Mouse (Mus musculus): ENCODE results near the gene Nipa2. TPM values are rescaled to one million over a fixed set of nuclear protein-coding genes. Genes with fewer than 3 reads are reported as not detected.

The Nipa2 gene
- polyA plus RNA-seq, 1 experiment from 2014 or later: 44.1 TPM

DNA sequence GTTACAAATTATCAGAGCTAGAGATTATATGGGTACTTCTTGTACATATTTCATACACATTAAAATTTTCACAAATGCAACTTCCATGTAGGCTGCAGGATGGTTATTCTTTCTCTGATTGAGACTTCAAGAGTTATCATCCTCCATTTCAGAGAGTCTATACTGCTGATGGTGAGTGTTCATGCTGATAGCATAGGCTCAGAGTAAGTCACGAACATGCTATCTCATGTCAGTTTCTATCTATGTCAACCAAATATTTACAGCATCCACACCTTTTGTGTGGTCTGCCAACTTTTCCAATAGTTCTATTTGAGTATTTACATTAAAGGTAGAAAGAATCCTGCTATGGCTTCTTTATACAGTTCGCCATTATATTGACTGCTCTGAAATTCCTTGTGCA lies 19.2 kb upstream of the Nipa2 start:
- WGBS: 95% methylated on average over 2 of the region's 2 CpGs
- H3K9ac ChIP-seq (replicated peaks): no peak overlapping the region
- no peak overlapping the region for H3K27ac ChIP-seq (replicated peaks)
- no peak for ATAC-seq (ENCODE audit: low FRiP score, low read depth)
- H3K4me2 ChIP-seq (replicated peaks): no peak overlapping the region
- H3K27me3 ChIP-seq: no peaks in the 10 kb centered on the region
- no peaks in the 10 kb centered on the region for H3K4me1 ChIP-seq
- no peak overlapping the region for H3K4me3 ChIP-seq
- H3K9me3 ChIP-seq: no peaks in the 10 kb centered on the region
- peaks cover 14% of the 10 kb centered on the region; the same call in 1 of the 2 replicates for H3K36me3 ChIP-seq

DNA sequence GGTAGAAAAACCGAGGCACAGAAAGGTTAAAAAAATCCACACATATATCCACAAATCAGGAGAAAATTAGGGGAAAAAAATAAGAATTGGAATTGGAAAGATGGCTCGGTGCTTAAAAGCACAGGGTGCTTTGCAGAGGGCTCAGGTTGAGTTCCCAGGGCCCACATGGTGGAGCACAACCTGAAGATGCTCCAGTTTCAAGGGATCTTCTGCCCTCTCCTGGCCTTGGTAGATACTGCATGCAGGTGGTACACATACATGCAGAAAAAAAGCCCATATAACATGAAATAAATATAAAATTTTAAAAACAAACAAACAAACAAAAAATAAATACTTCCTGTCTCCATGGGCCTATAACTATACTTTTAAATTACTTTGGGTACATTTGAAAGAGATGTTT lies 12.2 kb upstream of the Nipa2 start:
- WGBS: 97% methylated on average over 2 of the region's 2 CpGs
- Histone ChIP-seq H3K4me3 (no peak overlapping the region), H3K27ac (replicated peaks) (no peak overlapping the region), H3K36me3 (peaks cover 12% of the 10 kb centered on the region), H3K4me1 (no peaks in the 10 kb centered on the region), H3K4me2 (replicated peaks) (no peak overlapping the region), H3K9ac (replicated peaks) (no peak overlapping the region), H3K27me3 (no peaks in the 10 kb centered on the region), H3K9me3 (no peaks in the 10 kb centered on the region)
- ATAC-seq (ENCODE audit: low FRiP score, low read depth): no peak

DNA sequence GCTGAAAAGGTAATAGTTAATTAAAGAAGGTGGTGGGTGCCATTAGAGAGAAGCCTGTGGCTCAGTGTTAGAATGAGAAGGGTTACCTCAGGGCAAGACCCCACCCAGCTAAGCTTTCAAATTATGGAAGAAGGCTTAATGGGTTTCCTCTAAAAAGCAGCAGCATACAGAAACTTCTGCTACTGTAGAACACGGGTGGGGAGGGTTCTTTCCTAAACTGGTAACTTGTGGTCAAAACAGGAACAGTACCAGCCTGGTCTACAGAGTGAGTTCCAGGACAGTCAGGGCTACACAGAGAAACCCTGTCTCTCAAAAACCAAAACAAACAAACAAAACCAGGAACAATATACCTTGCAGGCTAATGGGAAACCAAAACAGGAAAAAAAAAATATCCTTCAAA lies 7.1 kb upstream of the Nipa2 start:
- Histone ChIP-seq H3K36me3 (peaks cover 4% of the 10 kb centered on the region; the same call in 1 of the 2 replicates), H3K9ac (replicated peaks) (no peak overlapping the region), H3K9me3 (no peaks in the 10 kb centered on the region), H3K4me1 (no peaks in the 10 kb centered on the region), H3K4me3 (no peak overlapping the region), H3K27me3 (no peaks in the 10 kb centered on the region), H3K27ac (replicated peaks) (no peak overlapping the region), H3K4me2 (replicated peaks) (no peak overlapping the region)
- 74% methylated on average over 1 of the region's 1 CpGs for WGBS
- ATAC-seq (ENCODE audit: low FRiP score, low read depth): no peak

- Histone ChIP-seq H3K4me2 (replicated peaks) (no peak overlapping the region), H3K4me1 (peaks cover 1% of the 10 kb centered on the region; the same call in 1 of the 2 replicates), H3K9ac (replicated peaks) (no peak overlapping the region), H3K27me3 (no peaks in the 10 kb centered on the region), H3K36me3 (no peaks in the 10 kb centered on the region), H3K9me3 (no peaks in the 10 kb centered on the region), H3K27ac (replicated peaks) (no peak overlapping the region), H3K4me3 (no peak overlapping the region)
- no peak for ATAC-seq (ENCODE audit: low FRiP score, low read depth)
- 45% methylated on average over 16 of the region's 16 CpGs for WGBS
These were observed 6.1 kb upstream of the Nipa2 start for GRCm38 (mm10) chr7:55968258-55968901.

DNA sequence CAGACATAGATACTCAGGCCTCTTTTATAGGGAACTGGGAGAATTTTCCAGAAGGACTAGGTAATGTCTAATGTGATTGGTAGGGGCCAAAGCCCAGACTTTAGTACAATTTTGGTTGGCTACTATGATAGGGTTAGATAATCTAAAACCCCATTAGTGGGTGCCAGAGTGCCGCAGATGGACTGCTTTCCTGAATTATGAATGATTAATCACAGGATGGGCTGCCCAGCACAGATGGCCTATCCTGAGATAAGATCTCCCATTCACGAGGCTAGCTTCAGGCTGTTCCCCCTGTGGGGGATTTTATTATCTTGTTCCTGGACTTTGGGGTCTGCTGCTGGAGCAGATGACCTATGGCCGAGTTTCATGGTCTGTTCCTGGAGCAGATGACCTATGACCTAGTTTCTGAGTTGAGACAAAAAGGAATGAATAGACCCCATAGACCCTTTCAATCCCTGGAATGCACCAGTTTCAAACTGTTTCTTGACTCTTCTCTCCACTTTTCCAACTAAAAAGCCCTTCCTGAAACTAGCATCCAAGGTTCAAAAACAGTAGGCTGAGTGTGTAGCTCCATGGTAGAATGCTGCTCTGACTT lies 4.7 kb upstream of the Nipa2 start:
- no peak overlapping the region for H3K27ac ChIP-seq (replicated peaks)
- no peaks in the 10 kb centered on the region for H3K27me3 ChIP-seq

DNA sequence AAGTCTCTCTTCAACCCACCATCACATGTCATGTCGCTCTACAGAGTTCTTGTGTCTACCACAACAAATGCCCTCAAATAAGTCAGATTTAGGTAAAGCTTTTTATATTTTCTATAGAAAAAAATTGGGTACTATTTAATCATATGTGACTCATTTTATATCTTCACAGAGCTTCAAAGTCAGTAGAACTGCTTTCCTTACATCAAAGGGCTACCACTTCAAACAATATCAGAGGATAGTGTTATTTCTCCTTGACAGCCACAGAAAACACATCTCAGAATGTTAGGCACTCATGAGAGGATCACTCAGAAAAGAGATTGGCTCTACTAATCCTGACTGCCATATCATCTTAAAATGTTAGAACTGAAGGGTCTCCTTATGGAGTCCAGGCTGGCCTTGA lies 1.8 kb downstream of the Nipa2 start:
- Histone ChIP-seq H3K4me2 (replicated peaks) (no peak overlapping the region), H3K36me3 (no peaks in the 10 kb centered on the region; the same call in 1 of the 2 replicates)

More for the DNA sequence above, 4.7 kb upstream of the Nipa2 start:
- WGBS: 33% methylated on average over 3 of the region's 3 CpGs
- Histone ChIP-seq H3K4me1 (peaks cover 8% of the 10 kb centered on the region), H3K9ac (replicated peaks) (no peak overlapping the region), H3K9me3 (no peaks in the 10 kb centered on the region), H3K4me2 (replicated peaks) (no peak overlapping the region), H3K36me3 (no peaks in the 10 kb centered on the region), H3K4me3 (no peak overlapping the region)
- no peak for ATAC-seq (ENCODE audit: low FRiP score, low read depth)

DNA sequence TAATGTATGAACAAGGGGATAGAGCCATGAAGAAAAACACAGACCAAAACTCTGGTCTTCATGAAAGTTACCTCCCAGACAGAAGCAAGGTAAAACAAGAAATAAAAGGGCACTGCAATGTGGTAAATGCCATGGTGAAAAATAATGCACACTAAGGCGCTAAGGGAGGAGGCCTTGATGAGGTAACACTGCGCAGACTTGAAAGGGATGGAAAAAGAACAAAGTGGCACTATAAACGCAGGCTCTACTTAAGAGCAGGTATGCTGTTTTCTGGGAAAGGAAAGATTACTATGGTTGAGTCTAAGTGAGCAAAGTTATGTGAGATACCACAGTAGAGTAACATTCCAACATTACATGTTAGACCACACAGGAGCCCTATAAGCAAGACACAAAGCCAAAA lies 2.5 kb downstream of the Nipa2 start:
- 97% methylated on average over 3 of the region's 3 CpGs for WGBS

More for the DNA sequence above, 1.8 kb downstream of the Nipa2 start:
- Histone ChIP-seq H3K4me1 (peaks cover 12% of the 10 kb centered on the region), H3K4me3 (no peak overlapping the region), H3K27ac (replicated peaks) (no peak overlapping the region), H3K27me3 (no peaks in the 10 kb centered on the region), H3K9ac (replicated peaks) (no peak overlapping the region), H3K9me3 (no peaks in the 10 kb centered on the region)
- no peak for ATAC-seq (ENCODE audit: low FRiP score, low read depth)
- 95% methylated on average over 1 of the region's 1 CpGs for WGBS

DNA sequence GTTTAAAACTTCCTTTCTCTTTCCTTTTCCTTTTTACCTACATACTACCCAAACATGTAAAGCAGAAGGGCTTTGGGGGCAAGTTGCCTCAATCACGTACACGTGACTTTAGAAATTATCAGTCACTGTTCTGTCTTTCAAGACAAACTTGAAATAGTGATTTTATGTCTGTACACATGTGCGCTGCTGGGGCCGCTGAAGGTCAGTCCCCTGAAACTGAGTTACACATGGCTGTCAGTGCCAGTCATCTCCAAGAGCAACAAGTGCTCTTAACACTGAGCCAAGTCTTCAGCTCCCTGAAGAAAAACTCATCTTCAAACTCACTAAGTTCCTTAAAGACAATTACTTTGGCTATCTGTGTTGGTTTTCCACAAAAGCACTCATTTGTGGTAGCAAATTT lies 4.4 kb downstream of the Nipa2 start:
- no peak overlapping the region for H3K9ac ChIP-seq (replicated peaks)
- no peak overlapping the region for H3K4me3 ChIP-seq
- 97% methylated on average over 4 of the region's 4 CpGs for WGBS
- H3K4me2 ChIP-seq (replicated peaks): no peak overlapping the region
- no peaks in the 10 kb centered on the region for H3K27me3 ChIP-seq
- H3K4me1 ChIP-seq: peaks cover 6% of the 10 kb centered on the region; the same call in 1 of the 2 replicates
- H3K9me3 ChIP-seq: no peaks in the 10 kb centered on the region
- peaks cover 9% of the 10 kb centered on the region for H3K36me3 ChIP-seq
- no peak overlapping the region for H3K27ac ChIP-seq (replicated peaks)
- no peak for ATAC-seq (ENCODE audit: low FRiP score, low read depth)

More for the DNA sequence above, 2.5 kb downstream of the Nipa2 start:
- Histone ChIP-seq H3K9me3 (no peaks in the 10 kb centered on the region), H3K4me3 (no peak overlapping the region), H3K4me2 (replicated peaks) (no peak overlapping the region), H3K36me3 (no peaks in the 10 kb centered on the region; the same call in 1 of the 2 replicates), H3K4me1 (peaks cover 12% of the 10 kb centered on the region), H3K9ac (replicated peaks) (no peak overlapping the region), H3K27me3 (no peaks in the 10 kb centered on the region), H3K27ac (replicated peaks) (no peak overlapping the region)
- no peak for ATAC-seq (ENCODE audit: low FRiP score, low read depth)

DNA sequence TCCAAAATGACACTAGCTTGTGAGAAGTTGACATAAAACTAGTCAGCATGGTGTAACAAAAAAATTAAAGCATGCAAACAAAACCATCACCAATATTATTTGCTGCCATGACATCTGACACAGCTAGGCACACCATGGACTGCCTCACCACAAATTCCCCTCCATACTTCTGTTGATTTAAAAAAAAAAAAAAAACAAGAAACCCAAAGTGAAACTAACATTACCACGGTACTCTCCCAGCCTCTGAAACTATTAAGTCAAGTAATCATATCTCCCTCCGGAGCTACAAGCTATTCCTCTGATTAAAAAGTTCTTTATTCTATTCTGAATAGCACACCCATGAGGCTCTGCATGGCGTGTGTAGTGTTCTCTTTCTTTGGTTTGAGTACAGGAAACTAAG lies 5.1 kb downstream of the Nipa2 start:
- no peak overlapping the region for H3K27ac ChIP-seq (replicated peaks)
- H3K4me2 ChIP-seq (replicated peaks): no peak overlapping the region
- H3K9me3 ChIP-seq: no peaks in the 10 kb centered on the region
- no peak for ATAC-seq (ENCODE audit: low FRiP score, low read depth)
- WGBS: 92% methylated on average over 3 of the region's 3 CpGs
- no peak overlapping the region for H3K4me3 ChIP-seq
- H3K9ac ChIP-seq (replicated peaks): no peak overlapping the region
- no peaks in the 10 kb centered on the region for H3K27me3 ChIP-seq
- H3K36me3 ChIP-seq: peaks cover 9% of the 10 kb centered on the region
- peaks cover 4% of the 10 kb centered on the region; the same call in 1 of the 2 replicates for H3K4me1 ChIP-seq

DNA sequence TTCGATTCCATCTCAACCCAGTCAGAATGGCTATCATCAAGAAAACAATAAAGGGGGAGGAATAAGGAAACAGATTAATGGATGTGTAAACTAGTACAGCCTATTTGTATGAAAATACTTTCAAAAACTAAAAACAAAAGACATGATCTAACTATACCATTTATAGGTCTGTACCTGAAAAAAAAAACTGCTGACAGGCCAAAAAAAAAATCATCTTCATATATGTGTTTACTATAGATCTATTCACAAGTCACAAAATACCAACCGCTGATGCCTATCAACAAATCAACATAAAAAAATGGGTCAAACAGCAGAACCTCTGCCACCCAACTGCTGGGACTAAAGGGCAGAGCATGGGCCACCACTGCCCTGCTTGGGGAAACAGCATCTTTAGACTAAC lies 6.2 kb downstream of the Nipa2 start:
- no peaks in the 10 kb centered on the region for H3K27me3 ChIP-seq
- H3K4me1 ChIP-seq: peaks cover 3% of the 10 kb centered on the region; the same call in 1 of the 2 replicates
- no peak overlapping the region for H3K27ac ChIP-seq (replicated peaks)
- no peaks in the 10 kb centered on the region for H3K9me3 ChIP-seq
- 97% methylated on average over 2 of the region's 2 CpGs for WGBS
- no peak overlapping the region for H3K9ac ChIP-seq (replicated peaks)
- no peak overlapping the region for H3K4me3 ChIP-seq
- peaks cover 9% of the 10 kb centered on the region for H3K36me3 ChIP-seq
- H3K4me2 ChIP-seq (replicated peaks): no peak overlapping the region
- no peak for ATAC-seq (ENCODE audit: low FRiP score, low read depth)

GRCm38 (mm10) chr7:55938341-55938740 lies 23.9 kb downstream of the Nipa2 start:
- H3K4me3 ChIP-seq: no peak overlapping the region
- no peak for ATAC-seq (ENCODE audit: low FRiP score, low read depth)

DNA sequence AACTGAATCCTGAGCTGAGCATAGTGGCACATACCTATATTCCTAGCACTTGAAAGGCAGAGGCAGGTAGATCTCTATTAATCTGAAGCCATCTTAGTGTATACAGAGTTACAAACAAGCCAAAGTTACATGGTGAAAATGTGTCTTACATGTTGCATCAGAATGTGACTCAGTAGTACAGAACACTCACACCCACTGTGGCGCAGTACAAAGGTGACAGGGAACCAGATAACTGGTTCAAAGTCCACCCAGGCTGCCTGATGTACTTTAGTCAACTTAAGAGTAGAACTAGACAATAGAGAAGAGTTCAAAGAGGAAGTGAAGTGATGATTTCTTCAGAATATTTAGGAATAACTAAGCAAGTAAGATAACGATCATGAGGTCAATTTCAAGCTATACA lies 27.3 kb downstream of the Nipa2 start:
- H3K27me3 ChIP-seq: no peaks in the 10 kb centered on the region
- H3K4me2 ChIP-seq (replicated peaks): no peak overlapping the region
- H3K4me3 ChIP-seq: no peak overlapping the region
- H3K4me1 ChIP-seq: no peaks in the 10 kb centered on the region
- no peak overlapping the region for H3K27ac ChIP-seq (replicated peaks)
- no peaks in the 10 kb centered on the region for H3K9me3 ChIP-seq
- WGBS: 96% methylated on average over 2 of the region's 2 CpGs
- H3K9ac ChIP-seq (replicated peaks): no peak overlapping the region
- no peak for ATAC-seq (ENCODE audit: low FRiP score, low read depth)
- peaks cover 13% of the 10 kb centered on the region for H3K36me3 ChIP-seq

More at GRCm38 (mm10) chr7:55938341-55938740, 23.9 kb downstream of the Nipa2 start:
- H3K27ac ChIP-seq (replicated peaks): no peak overlapping the region
- H3K9ac ChIP-seq (replicated peaks): no peak overlapping the region
- H3K9me3 ChIP-seq: no peaks in the 10 kb centered on the region
- no peak overlapping the region for H3K4me2 ChIP-seq (replicated peaks)
- 0 out of 2 replicates have a peak, but pooled peaks cover 5% of the 10 kb centered on the region for H3K36me3 ChIP-seq
- H3K27me3 ChIP-seq: no peaks in the 10 kb centered on the region
- WGBS: 91% methylated on average over 4 of the region's 4 CpGs
- no peaks in the 10 kb centered on the region for H3K4me1 ChIP-seq
